In the genomic region with DNA sequence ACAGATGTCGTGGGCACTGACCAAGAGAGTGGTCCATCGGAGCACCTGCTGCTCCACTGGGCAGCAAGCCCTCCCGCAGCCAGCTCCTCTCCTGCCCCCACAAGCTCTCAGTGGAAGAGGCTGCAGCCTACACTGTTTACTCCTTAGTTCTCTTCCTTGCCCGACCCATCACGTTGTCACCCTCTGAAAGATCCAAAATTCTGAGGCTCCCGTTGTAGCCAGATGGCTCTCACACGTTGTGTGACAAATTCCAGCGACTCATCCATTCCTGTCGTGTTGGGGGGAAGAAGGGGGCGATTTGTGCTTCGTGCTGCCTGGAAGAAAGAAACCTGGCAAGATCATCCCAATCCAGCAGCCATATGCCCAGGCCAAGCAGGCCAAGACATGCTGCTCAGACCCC, we compare ENCODE assay signal across 12 mouse cellular contexts.
DNase-seq lines count a peak whose midpoint lies in the region; ATAC-seq and TF ChIP-seq lines count a peak whose summit lies in the region.
"Had no signal": no experiment of that assay in that cellular context is flagged by ENCODE, and none has a peak within 500 bp of the region (broad histone marks: within the 10 kb centered on the region; RNA-seq: fewer than 3 reads in every experiment).

No protein-coding gene starts in this region.

- WGBS in lung, postnatal 0 days = 63% methylated on average over 11 of the region's 11 CpGs

- no peak overlapping the region for H3K4me3 ChIP-seq in layer of hippocampus, adult 2 months
- H3K4me3 ChIP-seq in lung, postnatal 0 days (ENCODE audit: low read depth, low read length) = no peak overlapping the region
- H3K4me3 ChIP-seq: heart, embryonic 15.5 days had no signal

- no peaks in the 10 kb centered on the region for H3K4me1 ChIP-seq in lung, postnatal 0 days (ENCODE audit: insufficient read depth, low read depth, low read length)
- H3K4me1 ChIP-seq: heart, embryonic 15.5 days had no signal

- no peak overlapping the region for H3K4me2 ChIP-seq in lung, postnatal 0 days (replicated peaks; ENCODE audit: low read depth, low read length)
- H3K4me2 ChIP-seq: heart, embryonic 15.5 days had no signal

- no peaks in the 10 kb centered on the region for H3K36me3 ChIP-seq in lung, postnatal 0 days (ENCODE audit: insufficient read depth, low read length)
- H3K36me3 ChIP-seq: heart, embryonic 15.5 days had no signal

- no peak for TF ChIP-seq EP300 in lung, postnatal 0 days (IDR thresholded peaks at IDR 0.05)

- ATAC-seq in megakaryocyte-erythroid progenitor cell, adult 5-6 weeks (replicated peaks; ENCODE audit: low FRiP score, low TSS enrichment, poor library complexity, severe bottlenecking) = no peak
- no peak for ATAC-seq in lung, postnatal 0 days

- no peaks in the 10 kb centered on the region for H3K9me3 ChIP-seq in lung, postnatal 0 days (ENCODE audit: low read length)
- H3K9me3 ChIP-seq: heart, embryonic 15.5 days had no signal

- H3K27ac ChIP-seq in layer of hippocampus, adult 2 months = no peak overlapping the region
- no peak overlapping the region for H3K27ac ChIP-seq in lung, postnatal 0 days (ENCODE audit: low read length)
- H3K27ac ChIP-seq: heart, embryonic 15.5 days; kidney, postnatal 0 days had no signal

- H3K27me3 ChIP-seq in lung, postnatal 0 days (replicated peaks; ENCODE audit: insufficient read depth, low read length) = no peaks in the 10 kb centered on the region
- H3K27me3 ChIP-seq: heart, embryonic 15.5 days had no signal

- DNase-seq in cerebellum, postnatal 14 days = peak; percentile 55 to 66
- no peak for DNase-seq in cerebellum, postnatal 4 days (ENCODE audit: low spot score in 2 of 2)
- DNase-seq in layer of hippocampus, adult 2 months (ENCODE audit: low spot score in 2 of 2) = peak; percentile 47 to 60
- no peak for DNase-seq in layer of hippocampus, postnatal 10 days (ENCODE audit: low spot score in 2 of 2)
- DNase-seq in left cerebral cortex, adult 9 months (ENCODE audit: low spot score in 2 of 2) = peak; percentile 38 to 81
- peak; percentile 89 for DNase-seq in telencephalon, adult 2 months (ENCODE audit: low read depth, low spot score)
- no peak for DNase-seq in lung, postnatal 0 days (ENCODE audit: low spot score)
- DNase-seq: gastrocnemius, postnatal 36 days; lung, postnatal 10 days had no signal

- H3K9ac ChIP-seq in lung, postnatal 0 days (replicated peaks; ENCODE audit: low read depth) = no peak overlapping the region
- H3K9ac ChIP-seq: heart, embryonic 15.5 days had no signal

- TF ChIP-seq CTCF in layer of hippocampus, adult 2 months (conservative IDR thresholded peaks at IDR 0.05) = no peak
- TF ChIP-seq CTCF in lung, postnatal 0 days (IDR thresholded peaks at IDR 0.05) = no peak

Comparison
In these comparisons a context has a peak if more than half of its experiments do, and no peak if none do; other contexts are left out.
1. DNase-seq: peak in cerebellum, postnatal 14 days (2 of 2), layer of hippocampus, adult 2 months (2 of 2), left cerebral cortex, adult 9 months (2 of 2) and telencephalon, adult 2 months (single experiment); none in cerebellum, postnatal 4 days (0 of 2), layer of hippocampus, postnatal 10 days (0 of 2) and lung, postnatal 0 days (single experiment).